Comparison of ENCODE assay signal across 8 mouse cellular contexts in the genomic region with DNA sequence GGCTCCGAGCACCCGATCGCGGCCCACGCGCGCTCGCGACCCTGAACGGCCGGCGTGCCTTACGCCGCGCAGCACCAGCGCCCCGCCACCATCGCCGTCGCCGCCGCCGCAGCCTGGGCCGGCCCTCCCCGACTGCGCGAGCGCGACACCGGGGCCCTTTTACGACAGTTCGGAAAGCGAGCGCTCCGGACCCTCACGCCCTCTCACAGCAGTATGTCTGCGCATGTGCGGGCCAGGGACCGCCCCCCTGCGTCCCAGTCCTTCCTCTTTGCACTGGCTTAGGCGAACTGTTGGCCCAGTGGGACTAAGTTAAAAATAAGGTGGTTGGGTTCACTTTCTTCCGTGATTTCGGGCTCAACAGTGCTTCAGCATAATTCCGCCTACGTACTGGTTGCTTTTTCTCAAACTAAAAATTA. TPM values are rescaled to one million over a fixed set of nuclear protein-coding genes. Genes with fewer than 3 reads are reported as not detected.
A peak's percentile ranks its signal among the peaks of the same experiment; 100 is the strongest.
DNase-seq lines count a peak whose midpoint lies in the region; ATAC-seq lines count a peak whose summit lies in the region.

A gene (minus strand): TSS at position 100 of the 416 bp plus-strand sequence.

- peak; percentile 95 to 99 for ATAC-seq in hematopoietic stem cell, adult 5-6 weeks (replicated peaks in 1 of 2; ENCODE audit: insufficient read depth in 1 of 2, low FRiP score in 2 of 2, low TSS enrichment in 1 of 2, low read depth in 1 of 2, poor library complexity in 2 of 2, severe bottlenecking in 2 of 2)
- ATAC-seq in lung, embryonic 16.5 days (ENCODE audit: low read depth) = peak; percentile 99

- H3K4me1 ChIP-seq in lung, embryonic 16.5 days (replicated peaks; ENCODE audit: control insufficient read depth, insufficient read depth, low read length) = peaks cover 12% of the 10 kb centered on the region

- peak; percentile 90 for DNase-seq in MEL-GATA-1-ER (ENCODE audit: extremely low read depth, low read depth)
- peak; percentile 97 for DNase-seq in cerebellum, adult 8-10 months
- DNase-seq in forelimb bud, embryonic 11.5 days (ENCODE audit: low read depth, low spot score) = peak; percentile 97
- peak; percentile 83 for DNase-seq in layer of hippocampus, adult 9-10 months (ENCODE audit: low spot score)
- peak; percentile 86 for DNase-seq in ovary, postnatal 10 days (ENCODE audit: low spot score)
- DNase-seq in thymus, postnatal 10 days (ENCODE audit: low spot score in 2 of 2) = peak; percentile 95 to 97

- H3K9me3 ChIP-seq in lung, embryonic 16.5 days (ENCODE audit: control insufficient read depth, low read length) = no peaks in the 10 kb centered on the region

- H3K36me3 ChIP-seq in lung, embryonic 16.5 days (ENCODE audit: control insufficient read depth, insufficient read depth, low read length) = 0 out of 2 replicates have a peak, but pooled peaks cover 2% of the 10 kb centered on the region

- peak within 1 kb of the TSS; percentile 67 for H3K4me2 ChIP-seq in lung, embryonic 16.5 days (ENCODE audit: low read depth, low read length)

- peak within 1 kb of the TSS; percentile 85 for H3K9ac ChIP-seq in lung, embryonic 16.5 days (ENCODE audit: low read length)

- WGBS in lung, embryonic 16.5 days = 0% methylated on average over 24 of the region's 45 CpGs

- peak within 1 kb of the TSS; percentile 96 for H3K4me3 ChIP-seq in lung, embryonic 16.5 days (ENCODE audit: low read length)

- H3K27me3 ChIP-seq in lung, embryonic 16.5 days (ENCODE audit: control insufficient read depth, insufficient read depth, low read depth, low read length) = no peaks in the 10 kb centered on the region

- peak within 1 kb of the TSS; percentile 94 for H3K27ac ChIP-seq in lung, embryonic 16.5 days (ENCODE audit: low read length)

RNA-seq across cellular contexts. Expression of the gene that starts here (rescaled TPM):
- 34.8 and 43.2 TPM in 2 replicates for total RNA-seq in hematopoietic stem cell, adult 5-6 weeks (2017)
- polyA plus RNA-seq in lung, embryonic 16.5 days (2015; fragmentation: Nextera tagmentation; extraction: Ambion mirVana) = 24.1 and 25.2 TPM in 2 replicates

Comparison
In these comparisons a context has a peak if more than half of its experiments do, and no peak if none do; other contexts are left out.
1. Peak in every context shown above with its lines: DNase-seq, ATAC-seq, H3K4me3 ChIP-seq and H3K27ac ChIP-seq.